Mouse (Mus musculus): ENCODE data around the gene Gm20931.
"Not testable (repeated sequence)": the region's sequence is repeated elsewhere in the genome, so short reads cannot be mapped to it uniquely, and the experiment has no call there.

Gm20931 gene

DNA sequence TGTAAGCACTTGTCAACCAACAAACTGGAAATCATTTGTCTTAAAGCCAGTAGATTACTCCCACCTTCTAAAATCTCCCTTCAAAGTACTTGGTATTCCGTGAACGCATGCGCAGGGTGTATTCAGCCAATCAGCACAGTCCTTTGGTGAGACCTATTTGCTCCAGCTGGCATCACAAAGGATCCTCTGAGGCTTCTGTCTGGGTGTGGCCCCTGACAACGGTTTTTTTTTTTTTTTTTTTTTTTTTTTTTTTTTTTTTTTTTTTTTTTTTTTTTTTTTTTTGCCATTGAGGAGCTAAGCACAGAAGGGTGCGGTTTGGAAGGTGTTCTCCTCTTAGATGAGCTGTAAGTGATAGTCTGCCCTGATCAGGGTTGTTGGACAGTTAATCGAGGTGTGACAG is at the start of gene Gm20931:
Gene Gm20931, plus strand, starts transcription at position 301 of the 400 bp plus-strand sequence.
- DNase-seq (ENCODE audit: low read depth, low spot score), result not testable (repeated sequence)
